Mouse (Mus musculus) left cerebral cortex, adult 8-10 months (tissue): ENCODE data around the gene Lsmem1. TPM values are rescaled to one million over a fixed set of nuclear protein-coding genes. Genes with fewer than 3 reads are reported as not detected.
"Not testable (repeated sequence)": the region's sequence is repeated elsewhere in the genome, so short reads cannot be mapped to it uniquely, and the experiment has no call there.

Experiments used
- DNase-seq, 2 experiments: peaks; one replicate each; pipeline ENCODE4 v3.0.0; 2022; ENCODE audit warnings: low spot score in 2 of 2
- total RNA-seq, 4 experiments: library from RNA; stranded (reverse); gene quantifications; 2 replicates each; pipeline ENCODE4 v1.2.4; 2022

Lsmem1 gene
- total RNA-seq, 4 experiments from 2014 or later = 1.2 to 3.4 (median 1.7) TPM

- DNase-seq = no peak
Measured at GRCm38 (mm10) chr12:40214888-40215876, 15.9 kb upstream of the Lsmem1 start.

GRCm38 (mm10) chr12:40209049-40209448, 9.8 kb upstream of the Lsmem1 start:
- no peak for DNase-seq

GRCm38 (mm10) chr12:40207909-40208308, 8.6 kb upstream of the Lsmem1 start:
- DNase-seq = no peak

- DNase-seq = no peak
Measured at GRCm38 (mm10) chr12:40202161-40203035, 3.1 kb upstream of the Lsmem1 start.

- no peak for DNase-seq
Measured at GRCm38 (mm10) chr12:40200484-40201235, 1.4 kb upstream of the Lsmem1 start.

GRCm38 (mm10) chr12:40199795-40200402, 609 bp upstream of the Lsmem1 start:
- peak; percentile 39 to 57 for DNase-seq

- DNase-seq = no peak
Measured at GRCm38 (mm10) chr12:40198427-40198826, 863 bp downstream of the Lsmem1 start.

- DNase-seq = no peak
Measured at GRCm38 (mm10) chr12:40198019-40198418, 1.3 kb downstream of the Lsmem1 start.

GRCm38 (mm10) chr12:40197511-40197910, 1.8 kb downstream of the Lsmem1 start:
- DNase-seq = no peak

GRCm38 (mm10) chr12:40185474-40185873, 13.8 kb downstream of the Lsmem1 start:
- no peak for DNase-seq

- no peak for DNase-seq
Measured at GRCm38 (mm10) chr12:40177089-40177488, 22.2 kb downstream of the Lsmem1 start.

GRCm38 (mm10) chr12:40176158-40176557, 23.1 kb downstream of the Lsmem1 start:
- DNase-seq = no peak

- not testable (repeated sequence) for DNase-seq
Measured at GRCm38 (mm10) chr12:40175171-40175570, 24.1 kb downstream of the Lsmem1 start.

- DNase-seq = no peak
Measured at GRCm38 (mm10) chr12:40171637-40172036, 27.7 kb downstream of the Lsmem1 start.

GRCm38 (mm10) chr12:40169675-40170074, 29.6 kb downstream of the Lsmem1 start:
- no peak for DNase-seq

- peak in 1 of 2 experiments; percentile 1 for DNase-seq
Measured at GRCm38 (mm10) chr12:40164621-40165020, 34.7 kb downstream of the Lsmem1 start.

GRCm38 (mm10) chr12:40160777-40161176, 38.5 kb downstream of the Lsmem1 start:
- no peak for DNase-seq

GRCm38 (mm10) chr12:40154188-40154587, 45.1 kb downstream of the Lsmem1 start:
- DNase-seq = no peak

- DNase-seq = no peak
Measured at GRCm38 (mm10) chr12:40152353-40153069, 46.8 kb downstream of the Lsmem1 start.

GRCm38 (mm10) chr12:40147319-40147718, 52.0 kb downstream of the Lsmem1 start:
- no peak for DNase-seq
